Mouse (Mus musculus) ES-E14 (cell line): ENCODE results near the gene Itgb8. TPM values are rescaled to one million over a fixed set of nuclear protein-coding genes. Genes with fewer than 3 reads are reported as not detected.

Experiments
- DNase-seq: peaks from one replicate; pipeline ENCODE4 v3.0.0-alpha.2; 2013; ENCODE audit warnings: low read depth, low spot score
- H3K27ac ChIP-seq: 2 replicates; pipeline ENCODE4 v1.5.1; 2012; ENCODE audit warnings: low read depth, mild to moderate bottlenecking, low read length, moderate library complexity, mixed read lengths; ENCODE audit not compliant: poor library complexity, insufficient read depth, severe bottlenecking
- H3K36me3 ChIP-seq: 2 replicates; pipeline ENCODE4 v1.6.1; 2012; ENCODE audit warnings: mild to moderate bottlenecking, low read length, moderate library complexity, mixed read lengths; ENCODE audit not compliant: control insufficient read depth, poor library complexity, insufficient read depth, severe bottlenecking
- H3K4me1 ChIP-seq, 2 experiments: fragments of 150-350 bp in 1 of 2; sonication (generic) in 1 of 2; 2 replicates each; pipeline ENCODE4 v1.6.1; 2012; ENCODE audit warnings: low read length in 2 of 2, mild to moderate bottlenecking in 1 of 2, mixed read lengths in 1 of 2; ENCODE audit not compliant: control insufficient read depth in 2 of 2, insufficient read depth in 2 of 2, poor library complexity in 1 of 2
- H3K4me3 ChIP-seq, 2 experiments: fragments of 150-350 bp in 1 of 2; sonication (generic) in 1 of 2; 2 replicates each; pipeline ENCODE4 v1.5.1; 2012; ENCODE audit warnings: low read length in 2 of 2, low read depth in 1 of 2, mild to moderate bottlenecking in 1 of 2, mixed read lengths in 1 of 2; ENCODE audit not compliant: insufficient read depth in 1 of 2, poor library complexity in 1 of 2, severe bottlenecking in 1 of 2
- H3K9ac ChIP-seq: 2 replicates; pipeline ENCODE4 v1.6.1; 2012; ENCODE audit warnings: low read depth, mild to moderate bottlenecking, low read length, mixed read lengths; ENCODE audit not compliant: poor library complexity, insufficient read depth, severe bottlenecking
- H3K9me3 ChIP-seq: fragments of 150-350 bp; sonication (generic); 2 replicates; pipeline ENCODE4 v1.6.1; 2012; ENCODE audit warnings: low read depth, mild to moderate bottlenecking, low read length; ENCODE audit not compliant: control insufficient read depth, insufficient read depth
- CHD2 ChIP-seq: IDR thresholded peaks from 2 replicates; pipeline ENCODE4 v1.6.1; 2014; ENCODE audit warnings: mild to moderate bottlenecking, low read depth, low read length, inconsistent platforms
- HCFC1 ChIP-seq: IDR thresholded peaks from 2 replicates; pipeline ENCODE4 v1.6.1; 2012; ENCODE audit warnings: low read length, inconsistent platforms, borderline replicate concordance; ENCODE audit not compliant: insufficient read depth
- MAFK ChIP-seq: IDR thresholded peaks from 2 replicates; pipeline ENCODE4 v1.6.1; 2014; ENCODE audit warnings: mild to moderate bottlenecking, low read depth, low read length, inconsistent platforms; ENCODE audit not compliant: insufficient read depth
- ZC3H11A ChIP-seq: IDR thresholded peaks from 2 replicates; pipeline ENCODE4 v1.6.1; 2012; ENCODE audit warnings: low read depth, mild to moderate bottlenecking, inconsistent platforms, low read length, borderline replicate concordance
- ZNF384 ChIP-seq: IDR thresholded peaks from 2 replicates; pipeline ENCODE4 v1.6.1; 2012; ENCODE audit warnings: low read depth, low read length, inconsistent platforms
- in situ Hi-C, 2 experiments: fragments of 600-800 bp; cut with MboI; formaldehyde crosslinking; loops; one replicate each; pipeline ENCODE4 v1.15.1; 2025; ENCODE audit warnings: low sequenced_read_pairs in 2 of 2, inconsistent platforms in 1 of 2; ENCODE audit not compliant: unreplicated experiment in 2 of 2
- total RNA-seq: library from RNA; depleted of rRNA; stranded (reverse); fragments of 300-350 nt; gene quantifications from 2 replicates; pipeline ENCODE4 v1.2.3, GENCODE M21; 2012

Gene Itgb8
- total RNA-seq, 1 experiment, result 0.45 TPM

- H3K36me3 ChIP-seq, result no peaks in the 10 kb centered on the region
- no peaks in the 10 kb centered on the region for H3K9me3 ChIP-seq
- in situ Hi-C loops, result no loop called here
- H3K9ac ChIP-seq, result no peak overlapping the region
- DNase-seq, result no peak
- no peak overlapping the region for H3K4me3 ChIP-seq
- H3K4me1 ChIP-seq, result no peaks in the 10 kb centered on the region
- TF ChIP-seq HCFC1, result no peak
- no peak for TF ChIP-seq CHD2
- no peak for TF ChIP-seq ZNF384
- no peak for TF ChIP-seq ZC3H11A
- no peak for TF ChIP-seq MAFK
- H3K27ac ChIP-seq, result no peak overlapping the region
These were observed 68.6 kb downstream of the Itgb8 start for GRCm38 (mm10) chr12:119169828-119170539.

GRCm38 (mm10) chr12:119169143-119169542 is 69.5 kb downstream of the Itgb8 start:
- no peak for DNase-seq
- in situ Hi-C loops, result no loop called here
- no peak for TF ChIP-seq MAFK
- no peak for TF ChIP-seq ZNF384
- TF ChIP-seq CHD2, result no peak
- Histone ChIP-seq H3K9me3 (no peaks in the 10 kb centered on the region), H3K4me3 (no peak overlapping the region), H3K4me1 (no peaks in the 10 kb centered on the region), H3K27ac (no peak overlapping the region), H3K9ac (no peak overlapping the region), H3K36me3 (no peaks in the 10 kb centered on the region)

DNA sequence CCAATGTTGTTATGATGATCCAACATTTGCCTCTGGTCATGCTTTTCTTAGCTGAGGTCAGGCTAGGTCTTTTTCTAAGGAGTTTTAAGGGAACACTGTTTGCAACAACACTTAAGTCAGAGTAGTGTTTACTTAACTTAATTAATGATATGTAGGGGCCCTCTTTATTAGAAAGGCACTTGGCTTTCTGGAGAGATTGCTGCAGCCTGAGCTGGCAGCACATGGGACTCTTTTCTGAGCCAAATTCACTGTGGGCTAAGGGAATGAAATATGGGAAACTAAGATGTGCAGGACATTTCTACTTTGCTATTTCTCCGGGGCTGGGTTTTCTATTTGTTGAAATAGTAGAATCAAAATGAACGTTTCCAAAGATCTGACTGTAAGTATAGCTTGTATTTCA is 73.5 kb downstream of the Itgb8 start:
- no peak for TF ChIP-seq MAFK
- TF ChIP-seq CHD2, result no peak
- TF ChIP-seq HCFC1, result no peak
- no peak for TF ChIP-seq ZNF384
- no peak for TF ChIP-seq ZC3H11A
- no peaks in the 10 kb centered on the region for H3K4me1 ChIP-seq
- H3K9ac ChIP-seq, result no peak overlapping the region
- in situ Hi-C loops, result no loop called here
- H3K36me3 ChIP-seq, result no peaks in the 10 kb centered on the region
- no peak overlapping the region for H3K27ac ChIP-seq
- no peaks in the 10 kb centered on the region for H3K9me3 ChIP-seq
- no peak overlapping the region for H3K4me3 ChIP-seq
- no peak for DNase-seq

GRCm38 (mm10) chr12:119164672-119165071 is 73.9 kb downstream of the Itgb8 start:
- no peak for DNase-seq
- Histone ChIP-seq H3K27ac (no peak overlapping the region), H3K4me3 (no peak overlapping the region), H3K9ac (no peak overlapping the region), H3K36me3 (no peaks in the 10 kb centered on the region), H3K4me1 (no peaks in the 10 kb centered on the region), H3K9me3 (no peaks in the 10 kb centered on the region)
- no peak for TF ChIP-seq ZNF384
- no peak for TF ChIP-seq HCFC1
- TF ChIP-seq MAFK, result no peak
- no peak for TF ChIP-seq CHD2
- no peak for TF ChIP-seq ZC3H11A
- in situ Hi-C loops, result no loop called here

GRCm38 (mm10) chr12:119164176-119164575 is 74.4 kb downstream of the Itgb8 start:
- Histone ChIP-seq H3K4me1 (no peaks in the 10 kb centered on the region), H3K9me3 (no peaks in the 10 kb centered on the region), H3K9ac (no peak overlapping the region), H3K36me3 (no peaks in the 10 kb centered on the region), H3K27ac (no peak overlapping the region), H3K4me3 (no peak overlapping the region)
- TF ChIP-seq MAFK, result no peak
- TF ChIP-seq ZNF384, result no peak
- no peak for TF ChIP-seq HCFC1
- TF ChIP-seq CHD2, result no peak
- TF ChIP-seq ZC3H11A, result no peak
- no peak for DNase-seq
- in situ Hi-C loops, result no loop called here
